Mouse (Mus musculus): ENCODE results near the gene Stat4. TPM values are rescaled to one million over a fixed set of nuclear protein-coding genes. Genes with fewer than 3 reads are reported as not detected.

The Stat4 gene
- under 1 TPM in 1 of 2 experiments, not detected in 1; 0.08 TPM for total RNA-seq (2021)
- long read RNA-seq, experiment 1, result 0 reads
- long read RNA-seq, experiment 2, partial matches to known transcripts, result 0 of 1 reads
- long read RNA-seq, experiment 2, other reads (novel, unspliced or antisense), result 1 of 1 reads

GRCm38 (mm10) chr1:51986848-51987247 lies at the start of gene Stat4:
Gene Stat4 (plus strand): TSS chr1:51987148.
- H3K27ac ChIP-seq, result no peak within 1 kb of the TSS
- H3K4me3 ChIP-seq, result no peak within 1 kb of the TSS
- no peak for DNase-seq
- no peak for TF ChIP-seq CTCF (IDR thresholded peaks at IDR 0.05)
- intact Hi-C loops (cut with DNase I), result no loop called here

DNA sequence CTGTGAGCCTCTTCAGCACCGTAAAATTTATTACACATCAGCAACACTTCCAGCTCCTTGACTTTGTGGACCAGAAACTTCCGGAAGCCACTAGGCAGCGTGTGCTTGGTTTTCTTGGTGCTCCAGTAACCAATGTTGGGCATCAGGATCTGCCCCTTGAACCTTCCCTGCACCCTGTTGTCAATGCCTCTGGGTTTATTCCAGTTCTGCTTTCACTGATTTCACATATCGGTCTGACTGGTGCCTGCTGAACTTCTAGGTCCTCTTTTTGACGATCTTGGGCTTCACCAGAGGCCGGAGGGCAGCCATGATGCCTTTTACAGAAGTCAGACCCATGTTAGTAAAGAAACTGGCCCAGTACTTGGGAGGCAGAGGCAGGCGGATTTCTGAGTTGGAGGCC lies 48.6 kb upstream of the Stat4 start:
- Histone ChIP-seq H3K4me3 (no peak overlapping the region), H3K27ac (no peak overlapping the region)
- no peak for TF ChIP-seq CTCF (IDR thresholded peaks at IDR 0.05)
- intact Hi-C loops (cut with DNase I), result no loop called here
- DNase-seq, result no peak

DNA sequence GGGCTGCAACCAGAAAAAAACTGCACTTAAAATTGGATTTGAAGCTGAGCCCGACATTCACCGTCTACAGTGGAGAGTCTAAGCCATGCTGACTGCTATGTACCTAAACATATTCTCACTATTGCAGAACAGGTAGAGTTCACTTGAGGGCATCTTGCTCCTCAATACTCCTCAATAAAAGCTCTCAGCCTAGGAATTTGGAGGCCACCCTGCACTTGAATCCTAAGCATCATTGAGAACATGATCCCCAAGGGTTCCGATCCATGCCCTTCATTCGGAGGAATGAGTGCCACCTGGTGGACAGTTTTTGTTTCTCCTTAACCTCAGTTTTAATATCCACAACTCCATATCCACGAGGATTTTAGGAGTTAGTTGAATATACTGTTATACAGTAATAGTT lies 42.2 kb upstream of the Stat4 start:
- H3K4me3 ChIP-seq, result no peak overlapping the region
- intact Hi-C loops (cut with DNase I), result loop anchor here (1.0 kb wide), 1 partner anchor 300 kb away; no protein-coding TSS in a partner anchor
- no peak overlapping the region for H3K27ac ChIP-seq
- TF ChIP-seq CTCF (IDR thresholded peaks at IDR 0.05), result peak; percentile 72
- DNase-seq, result peak; percentile 36

- Histone ChIP-seq H3K4me3 (no peak overlapping the region), H3K27ac (no peak overlapping the region)
- intact Hi-C loops (cut with DNase I), result no loop called here
- no peak for DNase-seq
- TF ChIP-seq CTCF (IDR thresholded peaks at IDR 0.05), result no peak
These were observed 39.8 kb upstream of the Stat4 start for GRCm38 (mm10) chr1:51947116-51947515.

GRCm38 (mm10) chr1:51964647-51965046 lies 22.3 kb upstream of the Stat4 start:
- TF ChIP-seq CTCF (IDR thresholded peaks at IDR 0.05), result no peak
- DNase-seq, result no peak
- Histone ChIP-seq H3K27ac (no peak overlapping the region), H3K4me3 (no peak overlapping the region)
- intact Hi-C loops (cut with DNase I), result no loop called here

DNA sequence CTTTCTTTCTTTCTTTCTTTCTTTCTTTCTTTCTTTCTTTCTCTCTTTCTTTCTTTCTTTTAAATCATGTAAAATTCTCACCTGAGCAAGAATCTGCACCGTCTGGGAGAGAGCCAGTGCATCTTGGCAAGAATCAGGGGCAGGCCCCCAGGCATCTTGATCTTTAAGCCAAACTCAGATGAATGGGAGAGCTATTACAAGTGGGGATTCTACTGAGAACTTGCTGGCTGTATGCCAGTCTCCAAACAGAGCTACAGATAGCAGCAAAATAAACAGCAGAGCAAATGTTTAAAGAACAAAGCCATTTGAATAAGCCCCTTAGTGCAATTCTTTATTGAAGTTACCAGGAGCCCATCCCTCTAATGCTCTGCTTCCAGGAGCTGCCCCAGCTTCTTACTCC lies 18.0 kb upstream of the Stat4 start:
- intact Hi-C loops (cut with DNase I), result no loop called here
- TF ChIP-seq CTCF (IDR thresholded peaks at IDR 0.05), result no peak
- DNase-seq, result no peak

GRCm38 (mm10) chr1:51970182-51970581 lies 16.8 kb upstream of the Stat4 start:
- no peak for TF ChIP-seq CTCF (IDR thresholded peaks at IDR 0.05)
- H3K4me3 ChIP-seq, result no peak overlapping the region
- no peak overlapping the region for H3K27ac ChIP-seq
- no peak for DNase-seq
- intact Hi-C loops (cut with DNase I), result no loop called here

More for the DNA sequence above, 18.0 kb upstream of the Stat4 start:
- no peak overlapping the region for H3K27ac ChIP-seq
- no peak overlapping the region for H3K4me3 ChIP-seq

- no peak for DNase-seq
- intact Hi-C loops (cut with DNase I), result no loop called here
- no peak for TF ChIP-seq CTCF (IDR thresholded peaks at IDR 0.05)
- Histone ChIP-seq H3K4me3 (no peak overlapping the region), H3K27ac (no peak overlapping the region)
These were observed 11.4 kb upstream of the Stat4 start for GRCm38 (mm10) chr1:51975589-51975988.

GRCm38 (mm10) chr1:51979048-51979447 lies 7.9 kb upstream of the Stat4 start:
- no peak overlapping the region for H3K27ac ChIP-seq
- DNase-seq, result no peak
- intact Hi-C loops (cut with DNase I), result no loop called here
- H3K4me3 ChIP-seq, result no peak overlapping the region
- no peak for TF ChIP-seq CTCF (IDR thresholded peaks at IDR 0.05)

- intact Hi-C loops (cut with DNase I), result no loop called here
These were observed 5.1 kb downstream of the Stat4 start for GRCm38 (mm10) chr1:51991983-51992609.

DNA sequence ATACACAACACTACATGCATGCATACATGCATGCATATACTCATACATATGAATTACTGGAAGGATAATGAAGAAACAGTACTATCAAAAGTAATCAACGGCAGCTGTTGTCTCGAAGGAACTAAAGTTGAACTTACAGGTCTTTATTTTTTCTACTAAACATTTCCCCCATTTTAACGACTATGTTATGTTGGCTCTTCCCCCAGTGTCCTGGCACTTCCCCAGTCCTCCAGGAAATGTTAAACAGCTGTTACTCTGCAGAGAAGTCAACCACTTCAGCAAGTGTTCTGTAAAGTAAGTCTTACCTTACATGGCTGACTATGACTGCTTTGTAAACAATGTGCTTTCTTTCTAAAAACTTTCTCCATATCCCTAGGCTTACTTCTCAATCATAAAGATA lies 9.1 kb downstream of the Stat4 start:
- no peak for DNase-seq
- Histone ChIP-seq H3K27ac (no peak overlapping the region), H3K4me3 (no peak overlapping the region)
- intact Hi-C loops (cut with DNase I), result no loop called here
- TF ChIP-seq CTCF (IDR thresholded peaks at IDR 0.05), result no peak

More at GRCm38 (mm10) chr1:51991983-51992609, 5.1 kb downstream of the Stat4 start:
- TF ChIP-seq CTCF (IDR thresholded peaks at IDR 0.05), result no peak
- H3K4me3 ChIP-seq, result no peak overlapping the region
- H3K27ac ChIP-seq, result no peak overlapping the region
- no peak for DNase-seq

GRCm38 (mm10) chr1:51996751-51997659 lies 10.1 kb downstream of the Stat4 start:
- DNase-seq, result no peak
- intact Hi-C loops (cut with DNase I), result loop anchor here (1.0 kb wide), 1 partner anchor 353 kb away; no protein-coding TSS in a partner anchor
- no peak for TF ChIP-seq CTCF (IDR thresholded peaks at IDR 0.05)
- Histone ChIP-seq H3K4me3 (no peak overlapping the region), H3K27ac (no peak overlapping the region)

DNA sequence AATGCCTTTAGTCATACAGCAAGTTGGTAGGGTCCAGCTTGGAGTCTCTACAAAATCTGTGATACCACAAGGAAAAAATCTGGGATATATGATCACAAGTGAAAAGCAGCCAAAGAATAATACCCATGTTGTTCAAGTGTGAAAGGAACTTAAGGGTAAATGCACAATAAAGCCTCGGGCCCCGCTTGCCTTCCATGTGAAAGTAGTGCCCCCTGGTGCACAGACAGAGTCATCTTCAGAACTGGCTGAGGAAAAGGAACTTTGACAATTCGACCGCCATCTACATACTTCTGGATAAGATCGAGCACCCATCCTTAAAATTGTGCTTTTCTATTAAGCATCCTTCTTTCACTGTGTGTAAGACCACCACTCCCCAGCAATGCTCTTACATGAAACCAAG lies 11.6 kb downstream of the Stat4 start:
- DNase-seq, result peak; percentile 30
- intact Hi-C loops (cut with DNase I), result no loop called here
- peak; percentile 72 for TF ChIP-seq CTCF (IDR thresholded peaks at IDR 0.05)
- no peak overlapping the region for H3K27ac ChIP-seq
- no peak overlapping the region for H3K4me3 ChIP-seq
